Mouse (Mus musculus) thymus, adult 2 months (tissue): ENCODE results near the gene Dgcr6. TPM values are rescaled to one million over a fixed set of nuclear protein-coding genes. Genes with fewer than 3 reads are reported as not detected.

Source experiments
- DNase-seq: peaks from one replicate; pipeline ENCODE4 v3.0.0; 2021
- H3K27ac ChIP-seq: fragments of 200-500 bp; 2 replicates; pipeline ENCODE4 v1.5.1; 2012; ENCODE audit warnings: low read length, control low read depth; ENCODE audit not compliant: control insufficient read depth, insufficient read depth
- H3K27me3 ChIP-seq: fragments of 200-500 bp; 2 replicates; pipeline ENCODE4 v1.6.1; 2012; ENCODE audit warnings: mild to moderate bottlenecking, low read length, moderate library complexity, mixed read lengths; ENCODE audit not compliant: control insufficient read depth, insufficient read depth
- H3K36me3 ChIP-seq: fragments of 200-500 bp; 2 replicates; pipeline ENCODE4 v1.6.1; 2012; ENCODE audit warnings: mild to moderate bottlenecking, low read length, moderate library complexity; ENCODE audit not compliant: control insufficient read depth, insufficient read depth
- H3K4me1 ChIP-seq: fragments of 200-500 bp; replicated peaks from 2 replicates; pipeline ENCODE4 v1.6.1; 2012; ENCODE audit warnings: low read length; ENCODE audit not compliant: control insufficient read depth, insufficient read depth
- H3K4me3 ChIP-seq: fragments of 200-500 bp; 2 replicates; pipeline ENCODE4 v1.5.1; 2012; ENCODE audit warnings: mild to moderate bottlenecking, low read length, control low read depth, moderate library complexity; ENCODE audit not compliant: control insufficient read depth, insufficient read depth
- CTCF ChIP-seq: fragments of 200-500 bp; IDR thresholded peaks from 2 replicates; pipeline ENCODE4 v1.5.1; 2012; ENCODE audit warnings: mild to moderate bottlenecking, control low read depth, low read length, moderate library complexity, borderline replicate concordance; ENCODE audit not compliant: control insufficient read depth, poor library complexity, insufficient read depth; ENCODE audit errors: extremely low read depth
- POLR2A ChIP-seq: fragments of 200-500 bp; IDR thresholded peaks from 2 replicates; pipeline ENCODE4 v1.6.1; 2012; ENCODE audit warnings: mild to moderate bottlenecking, low read length, control low read depth, moderate library complexity; ENCODE audit not compliant: control insufficient read depth, poor library complexity, insufficient read depth; ENCODE audit errors: extremely low read depth
- WGBS: fragments of 180-500 bp; shearing (Covaris S2); methylation state at CpG from one replicate; pipeline ENCODE4 v1.1.7; 2018; 5-methylcytosine and 5-hydroxymethylcytosine counted together
- polyA plus RNA-seq: library from polyadenylated mRNA; depleted of rRNA; stranded (reverse); fragments of >200 nt; gene quantifications from 2 replicates; pipeline ENCODE4 v1.2.3, GENCODE M21; 2012

Dgcr6 gene
- polyA plus RNA-seq, 1 experiment = 117 TPM

DNA sequence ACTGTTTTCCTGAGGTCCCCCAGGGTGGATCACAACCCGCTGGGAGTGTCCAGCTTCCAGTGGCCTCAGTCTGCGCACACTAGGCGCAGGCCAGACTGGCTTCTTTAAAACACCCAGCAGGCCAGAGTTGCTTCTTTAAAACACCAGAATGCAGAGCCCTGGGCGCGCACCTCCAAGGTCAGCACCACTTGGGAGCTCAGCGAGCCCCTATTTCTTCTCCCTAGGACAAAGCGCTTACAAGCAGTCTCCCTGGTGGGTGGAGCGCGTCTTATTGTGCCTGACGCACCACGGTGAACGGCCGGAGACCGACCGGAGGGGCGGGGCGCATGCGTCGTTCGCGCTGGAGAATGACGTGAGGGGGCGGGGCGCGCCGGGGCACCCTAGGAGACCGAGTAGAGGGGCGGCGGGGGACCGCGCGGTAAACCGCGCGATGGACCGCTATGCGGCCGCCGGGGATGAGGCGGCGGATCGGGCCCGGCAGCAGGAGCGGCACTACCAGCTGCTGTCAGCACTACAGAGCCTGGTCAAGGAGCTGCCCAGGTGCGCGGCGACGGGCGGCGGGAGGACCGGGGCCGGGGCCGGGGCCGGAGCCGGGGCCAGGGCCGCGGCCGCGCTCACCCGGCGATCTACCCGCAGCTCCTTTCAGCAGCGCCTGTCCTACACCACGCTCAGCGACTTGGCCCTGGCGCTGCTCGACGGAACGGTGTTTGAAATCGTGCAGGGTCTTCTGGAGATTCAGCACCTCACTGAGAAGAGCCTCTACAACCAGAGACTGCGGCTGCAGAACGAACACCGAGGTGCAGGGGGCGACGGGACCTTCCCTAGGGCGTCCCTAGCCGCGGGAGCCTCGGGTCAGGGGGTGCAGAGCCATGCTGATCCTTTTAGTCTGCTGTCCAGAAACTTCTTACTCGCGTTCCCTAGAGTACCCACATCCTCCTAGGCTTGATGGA, 13.7 kb downstream of the Dgcr6 start:
- WGBS = under 1% methylated on average over 81 of the region's 81 CpGs
- Histone ChIP-seq H3K4me1 (peaks cover 28% of the 10 kb centered on the region), H3K36me3 (no peaks in the 10 kb centered on the region; the same call in 1 of the 2 replicates), H3K4me3 (peak overlapping the region; percentile 89), H3K27ac (peak overlapping the region; percentile 22; the same call in 1 of the 2 replicates), H3K27me3 (no peaks in the 10 kb centered on the region)
- TF ChIP-seq CTCF = no peak
- peak; percentile 81 for TF ChIP-seq POLR2A
- peak; percentile 97 for DNase-seq

- TF ChIP-seq POLR2A (no peak), CTCF (no peak)
- Histone ChIP-seq H3K27ac (no peak overlapping the region), H3K36me3 (peaks cover 4% of the 10 kb centered on the region; the same call in 1 of the 2 replicates), H3K4me3 (no peak overlapping the region), H3K27me3 (no peaks in the 10 kb centered on the region), H3K4me1 (peaks cover 44% of the 10 kb centered on the region)
- 92% methylated on average over 8 of the region's 8 CpGs for WGBS
- DNase-seq = no peak
Measured at GRCm38 (mm10) chr16:18068653-18069376, 16.2 kb downstream of the Dgcr6 start.

DNA sequence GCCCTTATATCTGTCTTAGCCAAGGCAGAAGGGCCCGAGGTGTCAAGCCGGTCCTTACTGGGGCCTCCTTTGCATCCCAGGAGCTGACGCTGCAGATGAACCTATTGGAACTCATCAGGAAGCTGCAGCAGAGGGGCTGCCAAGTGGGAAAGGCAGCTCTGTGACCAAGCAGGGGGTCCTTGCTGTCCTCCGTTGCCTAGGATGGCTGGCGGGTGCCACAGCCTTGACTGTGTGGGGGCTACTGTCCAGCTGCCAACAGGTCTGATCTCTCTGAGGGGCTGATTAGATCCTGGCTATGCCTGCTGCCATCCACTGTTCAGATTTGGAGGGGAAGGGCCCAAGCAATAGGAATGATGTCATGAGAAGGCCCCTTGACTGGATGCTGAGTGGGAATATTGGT, 18.1 kb downstream of the Dgcr6 start:
- Histone ChIP-seq H3K27me3 (no peaks in the 10 kb centered on the region), H3K4me1 (peaks cover 61% of the 10 kb centered on the region), H3K27ac (no peak overlapping the region), H3K36me3 (peaks cover 4% of the 10 kb centered on the region; the same call in 1 of the 2 replicates), H3K4me3 (no peak overlapping the region)
- DNase-seq = no peak
- TF ChIP-seq POLR2A = no peak
- TF ChIP-seq CTCF = no peak
- 99% methylated on average over 5 of the region's 5 CpGs for WGBS

GRCm38 (mm10) chr16:18072089-18072488, 19.4 kb downstream of the Dgcr6 start:
- Histone ChIP-seq H3K27ac (no peak overlapping the region), H3K4me1 (peaks cover 64% of the 10 kb centered on the region), H3K36me3 (peaks cover 4% of the 10 kb centered on the region; the same call in 1 of the 2 replicates), H3K27me3 (no peaks in the 10 kb centered on the region), H3K4me3 (no peak overlapping the region)
- no peak for DNase-seq
- 98% methylated on average over 13 of the region's 13 CpGs for WGBS
- TF ChIP-seq POLR2A (no peak), CTCF (no peak)

GRCm38 (mm10) chr16:18073259-18073962, 20.8 kb downstream of the Dgcr6 start:
- H3K4me3 ChIP-seq = peak overlapping the region; percentile 28
- peak overlapping the region; percentile 97 for H3K27ac ChIP-seq
- peaks cover 64% of the 10 kb centered on the region for H3K4me1 ChIP-seq
- peak; percentile 50; the same call in 1 of the 2 replicates for TF ChIP-seq CTCF
- no peak for TF ChIP-seq POLR2A
- no peaks in the 10 kb centered on the region for H3K27me3 ChIP-seq
- WGBS = 41% methylated on average over 9 of the region's 9 CpGs
- peak; percentile 81 for DNase-seq
- H3K36me3 ChIP-seq = peaks cover 4% of the 10 kb centered on the region; the same call in 1 of the 2 replicates
